Mouse (Mus musculus): Measurements from ENCODE around the gene Iqcd. TPM values are rescaled to one million over a fixed set of nuclear protein-coding genes. Genes with fewer than 3 reads are reported as not detected.

Iqcd gene
- under 1 TPM; 0.58 to 0.64 TPM for total RNA-seq (2021)

GRCm38 (mm10) chr5:120588569-120589094 is at the start of gene Iqcd, which contains the start of gene Tpcn1:
Iqcd (plus strand) TSS chr5:120589016.
Tpcn1 (minus strand) TSS chr5:120588673.
- intact Hi-C loops (cut with DNase I): no loop called here

GRCm38 (mm10) chr5:120548236-120548850 is 40.5 kb upstream of the Iqcd start:
- no peak for DNase-seq
- intact Hi-C loops (cut with DNase I): no loop called here

More at GRCm38 (mm10) chr5:120588569-120589094, at the start of gene Iqcd, which contains the start of gene Tpcn1:
- DNase-seq: peak; percentile 100

- intact Hi-C loops (cut with DNase I): loop anchor here (2.0 kb wide), 1 partner anchor 55 kb away; no protein-coding TSS in a partner anchor
- DNase-seq: no peak
Measured at GRCm38 (mm10) chr5:120550137-120550536, 38.7 kb upstream of the Iqcd start.

- intact Hi-C loops (cut with DNase I): loop anchor here (2.0 kb wide), 1 partner anchor 54 kb away; no protein-coding TSS in a partner anchor
- no peak for DNase-seq
Measured at GRCm38 (mm10) chr5:120550673-120551072, 38.1 kb upstream of the Iqcd start.

- DNase-seq: no peak
- intact Hi-C loops (cut with DNase I): no loop called here
Measured at GRCm38 (mm10) chr5:120555871-120556270, 32.9 kb upstream of the Iqcd start.

- DNase-seq: no peak
- intact Hi-C loops (cut with DNase I): no loop called here
Measured at GRCm38 (mm10) chr5:120558041-120558440, 30.8 kb upstream of the Iqcd start.

GRCm38 (mm10) chr5:120558762-120559161 is 30.1 kb upstream of the Iqcd start:
- intact Hi-C loops (cut with DNase I): no loop called here
- DNase-seq: no peak

- intact Hi-C loops (cut with DNase I): no loop called here
- DNase-seq: no peak
Measured at GRCm38 (mm10) chr5:120560129-120560615, 28.6 kb upstream of the Iqcd start.

GRCm38 (mm10) chr5:120560616-120561311 is 28.1 kb upstream of the Iqcd start:
- intact Hi-C loops (cut with DNase I): no loop called here

GRCm38 (mm10) chr5:120562956-120563913 is 25.6 kb upstream of the Iqcd start:
- DNase-seq: no peak
- intact Hi-C loops (cut with DNase I): no loop called here

More at GRCm38 (mm10) chr5:120560616-120561311, 28.1 kb upstream of the Iqcd start:
- peak; percentile 88 for DNase-seq

GRCm38 (mm10) chr5:120563914-120564311 is 24.9 kb upstream of the Iqcd start:
- intact Hi-C loops (cut with DNase I): no loop called here
- DNase-seq: no peak

GRCm38 (mm10) chr5:120565171-120565905 is 23.5 kb upstream of the Iqcd start:
- intact Hi-C loops (cut with DNase I): no loop called here
- DNase-seq: no peak

- intact Hi-C loops (cut with DNase I): no loop called here
- DNase-seq: peak; percentile 90
Measured at GRCm38 (mm10) chr5:120566101-120566500, 22.7 kb upstream of the Iqcd start.

GRCm38 (mm10) chr5:120566681-120567252 is 22.0 kb upstream of the Iqcd start:
- peak; percentile 49 for DNase-seq
- intact Hi-C loops (cut with DNase I): no loop called here

GRCm38 (mm10) chr5:120567253-120567701 is 21.5 kb upstream of the Iqcd start:
- peak; percentile 87 for DNase-seq
- intact Hi-C loops (cut with DNase I): no loop called here

GRCm38 (mm10) chr5:120567761-120568211 is 21.0 kb upstream of the Iqcd start:
- intact Hi-C loops (cut with DNase I): no loop called here
- DNase-seq: peak; percentile 51

GRCm38 (mm10) chr5:120568336-120568768 is 20.5 kb upstream of the Iqcd start:
- DNase-seq: peak; percentile 83
- intact Hi-C loops (cut with DNase I): no loop called here

- intact Hi-C loops (cut with DNase I): no loop called here
- DNase-seq: no peak
Measured at GRCm38 (mm10) chr5:120568964-120569363, 19.9 kb upstream of the Iqcd start.

GRCm38 (mm10) chr5:120569791-120570190 is 19.0 kb upstream of the Iqcd start:
- DNase-seq: no peak
- intact Hi-C loops (cut with DNase I): no loop called here

Measured in left cerebral cortex, postnatal 4 days (tissue).